Mouse (Mus musculus): ENCODE data around the gene Rps27rt. TPM values are rescaled to one million over a fixed set of nuclear protein-coding genes. Genes with fewer than 3 reads are reported as not detected.
"Not testable (repeated sequence)": the region's sequence is repeated elsewhere in the genome, so short reads cannot be mapped to it uniquely, and the experiment has no call there.

The Rps27rt gene
- polyA plus RNA-seq (2015; fragmentation: Nextera tagmentation; extraction: Ambion mirVana), result 169 and 228 TPM in 2 replicates

DNA sequence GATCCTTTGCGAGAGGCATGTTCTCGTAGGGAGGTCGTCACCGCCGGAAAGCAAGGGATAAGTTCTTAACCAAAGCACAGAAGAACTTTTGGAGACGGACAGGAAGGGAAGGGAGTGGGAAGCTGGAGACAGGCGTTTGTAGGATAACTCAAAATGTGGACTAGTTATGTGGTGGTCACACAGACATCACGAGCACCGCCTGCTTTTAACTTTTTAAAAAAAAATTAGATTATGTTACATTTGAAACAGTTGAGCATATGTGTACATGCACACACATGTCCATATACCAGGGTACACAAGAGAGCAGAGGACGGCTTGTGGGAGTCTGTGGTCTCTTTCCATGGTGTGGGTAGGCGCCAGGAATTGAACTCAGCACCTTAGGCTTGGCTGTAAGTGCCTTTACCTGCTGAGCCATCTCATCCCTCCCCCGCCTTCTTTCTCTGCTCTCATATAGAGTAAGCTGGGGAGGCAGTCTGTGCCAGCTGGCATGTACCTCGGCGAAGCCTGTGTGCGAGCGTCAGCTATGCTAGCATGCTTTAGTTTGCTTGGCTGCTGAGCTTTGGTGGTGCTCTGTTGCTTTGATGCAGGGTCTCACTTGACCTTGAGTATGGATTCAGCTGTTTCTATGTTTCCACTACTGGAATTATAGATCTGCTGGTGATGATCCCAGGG is at the start of gene Rps27rt:
Rps27rt (minus strand) TSS at position 51 of the 672 bp plus-strand sequence.
- H3K4me3 ChIP-seq (replicated peaks; ENCODE audit: low read length), result no peak within 1 kb of the TSS
- ATAC-seq, result no peak
- H3K27me3 ChIP-seq (replicated peaks; ENCODE audit: control insufficient read depth, insufficient read depth, low read length), result no peaks in the 10 kb centered on the region
- no peaks in the 10 kb centered on the region for H3K9me3 ChIP-seq (ENCODE audit: control insufficient read depth, low read length)
- peaks cover 15% of the 10 kb centered on the region for H3K4me1 ChIP-seq (replicated peaks; ENCODE audit: control insufficient read depth, insufficient read depth, low read length)
- no peaks in the 10 kb centered on the region for H3K36me3 ChIP-seq (ENCODE audit: control insufficient read depth, insufficient read depth)
- WGBS, result 81% methylated on average over 16 of the region's 16 CpGs
- H3K9ac ChIP-seq (replicated peaks; ENCODE audit: low read depth, low read length), result no peak within 1 kb of the TSS
- no peak within 1 kb of the TSS for H3K4me2 ChIP-seq (ENCODE audit: low read length)
- no peak within 1 kb of the TSS for H3K27ac ChIP-seq (ENCODE audit: low read length)

DNA sequence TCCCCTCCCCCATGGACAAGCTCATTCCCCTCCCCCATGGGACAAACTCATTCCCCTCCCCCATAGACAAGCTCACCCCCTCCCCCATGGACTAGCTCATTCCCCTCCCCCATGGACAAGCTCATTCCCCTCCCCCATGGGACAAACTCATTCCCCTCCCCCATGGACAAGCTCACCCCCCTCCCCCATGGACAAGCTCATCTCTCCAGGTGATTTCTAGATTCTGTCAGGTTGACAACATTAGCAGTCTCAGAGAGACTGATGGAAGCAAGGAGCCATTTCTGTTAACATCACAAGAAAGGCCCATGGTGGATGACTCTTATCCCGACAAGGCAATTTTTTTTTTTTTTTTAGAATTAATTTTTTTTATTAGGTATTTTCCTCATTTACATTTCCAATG is 48.5 kb upstream of the Rps27rt start:
- 97% methylated on average over 1 of the region's 1 CpGs for WGBS

GRCm38 (mm10) chr9:115030581-115030980 is 48.0 kb upstream of the Rps27rt start:
- H3K4me3 ChIP-seq (replicated peaks; ENCODE audit: low read length), result no peak overlapping the region
- no peak overlapping the region for H3K4me2 ChIP-seq (ENCODE audit: low read length)
- no peak overlapping the region for H3K9ac ChIP-seq (replicated peaks; ENCODE audit: low read depth, low read length)
- H3K27ac ChIP-seq (ENCODE audit: low read length), result no peak overlapping the region
- no peak for ATAC-seq
- WGBS, result 20% methylated on average over 4 of the region's 4 CpGs
- no peaks in the 10 kb centered on the region; the same call in 1 of the 2 replicates for H3K27me3 ChIP-seq (replicated peaks; ENCODE audit: control insufficient read depth, insufficient read depth, low read length)
- H3K4me1 ChIP-seq (replicated peaks; ENCODE audit: control insufficient read depth, insufficient read depth, low read length), result peaks cover 6% of the 10 kb centered on the region; the same call in 1 of the 2 replicates
- H3K9me3 ChIP-seq (ENCODE audit: control insufficient read depth, low read length), result no peaks in the 10 kb centered on the region
- no peaks in the 10 kb centered on the region for H3K36me3 ChIP-seq (ENCODE audit: control insufficient read depth, insufficient read depth)

More for the DNA sequence above, 48.5 kb upstream of the Rps27rt start:
- not testable (repeated sequence) for H3K27ac ChIP-seq (ENCODE audit: low read length); H3K27me3 ChIP-seq (replicated peaks; ENCODE audit: control insufficient read depth, insufficient read depth, low read length); H3K4me1 ChIP-seq (replicated peaks; ENCODE audit: control insufficient read depth, insufficient read depth, low read length); ATAC-seq; H3K9me3 ChIP-seq (ENCODE audit: control insufficient read depth, low read length); H3K36me3 ChIP-seq (ENCODE audit: control insufficient read depth, insufficient read depth); H3K9ac ChIP-seq (replicated peaks; ENCODE audit: low read depth, low read length); H3K4me2 ChIP-seq (ENCODE audit: low read length); H3K4me3 ChIP-seq (replicated peaks; ENCODE audit: low read length)

DNA sequence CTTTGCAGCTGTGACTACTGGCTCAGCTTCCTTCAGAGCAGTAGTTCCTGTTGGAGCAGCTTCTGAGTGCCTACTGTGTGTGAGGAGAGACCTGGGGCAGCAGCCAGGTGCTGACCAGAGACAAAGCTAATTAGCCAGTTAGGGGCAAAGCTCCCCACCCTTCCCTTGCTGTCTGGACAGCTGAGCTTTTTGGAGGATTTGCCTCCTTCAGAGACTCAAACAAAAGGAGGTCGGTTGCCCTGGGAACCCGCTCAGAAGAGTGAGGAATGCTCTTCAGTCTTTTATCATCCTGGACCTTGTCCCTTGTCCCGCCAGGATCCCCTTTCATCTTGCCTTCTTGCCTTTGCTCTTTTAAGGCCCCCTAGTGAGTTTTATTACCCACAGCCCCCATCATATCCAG is 46.8 kb upstream of the Rps27rt start:
- no peaks in the 10 kb centered on the region for H3K27me3 ChIP-seq (replicated peaks; ENCODE audit: control insufficient read depth, insufficient read depth, low read length)
- 0 out of 2 replicates have a peak, but pooled peaks have one; percentile 40 for ATAC-seq
- H3K9ac ChIP-seq (replicated peaks; ENCODE audit: low read depth, low read length), result no peak overlapping the region
- H3K4me2 ChIP-seq (ENCODE audit: low read length), result no peak overlapping the region
- no peaks in the 10 kb centered on the region for H3K36me3 ChIP-seq (ENCODE audit: control insufficient read depth, insufficient read depth)
- no peak overlapping the region for H3K27ac ChIP-seq (ENCODE audit: low read length)
- H3K4me1 ChIP-seq (replicated peaks; ENCODE audit: control insufficient read depth, insufficient read depth, low read length), result peaks cover 6% of the 10 kb centered on the region; the same call in 1 of the 2 replicates
- no peak overlapping the region for H3K4me3 ChIP-seq (replicated peaks; ENCODE audit: low read length)
- WGBS, result 8% methylated on average over 3 of the region's 3 CpGs
- H3K9me3 ChIP-seq (ENCODE audit: control insufficient read depth, low read length), result no peaks in the 10 kb centered on the region

DNA sequence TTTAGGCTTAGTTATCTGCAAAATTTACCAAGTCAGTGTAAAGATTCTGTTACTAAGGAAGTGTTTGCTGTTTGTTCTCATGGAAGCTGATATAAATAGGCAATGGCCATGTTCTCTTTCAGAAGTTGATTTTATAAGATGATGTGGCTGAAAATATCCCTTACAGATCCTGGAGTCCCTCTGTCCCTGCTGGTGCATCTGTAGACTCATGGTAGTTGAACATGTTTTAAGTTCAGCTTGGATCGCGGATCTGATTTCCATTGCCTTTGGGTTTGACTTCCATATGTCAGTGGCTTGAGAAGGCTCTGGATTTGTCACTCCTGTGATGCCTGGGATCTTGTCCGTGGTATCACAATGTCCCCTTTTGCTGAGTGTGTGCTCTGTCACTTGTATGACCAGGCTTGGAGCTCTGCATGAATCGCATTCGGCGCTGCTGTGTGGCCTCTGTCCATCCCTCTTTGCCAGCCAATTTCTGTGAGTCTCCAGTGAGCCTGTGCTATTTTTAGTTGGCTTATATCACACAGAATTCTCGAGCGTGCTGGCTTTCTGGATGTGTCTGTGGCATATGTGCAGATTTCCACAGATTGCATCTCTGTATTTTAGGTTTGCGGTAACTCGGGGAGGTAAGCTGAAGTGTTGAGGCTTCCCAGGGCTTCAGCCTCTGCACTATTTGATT is 41.3 kb upstream of the Rps27rt start:
- no peaks in the 10 kb centered on the region for H3K36me3 ChIP-seq (ENCODE audit: control insufficient read depth, insufficient read depth)
- 74% methylated on average over 10 of the region's 10 CpGs for WGBS
- no peak overlapping the region for H3K4me2 ChIP-seq (ENCODE audit: low read length)
- H3K4me1 ChIP-seq (replicated peaks; ENCODE audit: control insufficient read depth, insufficient read depth, low read length), result no peaks in the 10 kb centered on the region
- H3K9me3 ChIP-seq (ENCODE audit: control insufficient read depth, low read length), result no peaks in the 10 kb centered on the region
- H3K27me3 ChIP-seq (replicated peaks; ENCODE audit: control insufficient read depth, insufficient read depth, low read length), result no peaks in the 10 kb centered on the region
- H3K4me3 ChIP-seq (replicated peaks; ENCODE audit: low read length), result no peak overlapping the region
- H3K27ac ChIP-seq (ENCODE audit: low read length), result peak overlapping the region; percentile 78
- ATAC-seq, result peak; percentile 40; the same call in 1 of the 2 replicates
- H3K9ac ChIP-seq (replicated peaks; ENCODE audit: low read depth, low read length), result no peak overlapping the region

DNA sequence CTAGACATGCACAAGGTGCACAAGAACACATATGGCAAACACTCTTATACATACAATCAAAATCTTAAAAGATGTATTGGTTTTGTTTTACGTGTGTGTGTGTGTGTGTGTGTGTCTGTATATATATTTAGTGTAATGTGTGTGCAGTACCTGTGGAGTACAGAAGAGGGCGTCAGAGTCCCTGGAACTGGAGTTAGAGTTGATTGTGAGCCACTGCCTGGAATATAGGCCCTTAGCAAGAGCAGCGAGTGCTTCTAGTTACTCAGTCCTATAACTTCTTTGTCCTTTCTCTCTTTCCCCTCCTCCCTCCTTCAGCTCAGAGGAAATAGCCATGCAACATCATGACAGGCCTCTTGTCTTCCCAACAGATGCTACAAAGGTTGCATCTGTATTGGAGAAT is 40.6 kb upstream of the Rps27rt start:
- Histone ChIP-seq H3K36me3 (ENCODE audit: control insufficient read depth, insufficient read depth) (no peaks in the 10 kb centered on the region), H3K9me3 (ENCODE audit: control insufficient read depth, low read length) (no peaks in the 10 kb centered on the region), H3K4me3 (replicated peaks; ENCODE audit: low read length) (no peak overlapping the region), H3K4me2 (ENCODE audit: low read length) (no peak overlapping the region), H3K4me1 (replicated peaks; ENCODE audit: control insufficient read depth, insufficient read depth, low read length) (no peaks in the 10 kb centered on the region), H3K27me3 (replicated peaks; ENCODE audit: control insufficient read depth, insufficient read depth, low read length) (no peaks in the 10 kb centered on the region), H3K9ac (replicated peaks; ENCODE audit: low read depth, low read length) (no peak overlapping the region), H3K27ac (ENCODE audit: low read length) (peak overlapping the region; percentile 78)
- 79% methylated on average over 3 of the region's 3 CpGs for WGBS
- ATAC-seq, result no peak

GRCm38 (mm10) chr9:115021419-115021818 is 38.9 kb upstream of the Rps27rt start:
- Histone ChIP-seq H3K9me3 (ENCODE audit: control insufficient read depth, low read length) (no peaks in the 10 kb centered on the region), H3K36me3 (ENCODE audit: control insufficient read depth, insufficient read depth) (no peaks in the 10 kb centered on the region), H3K4me2 (ENCODE audit: low read length) (no peak overlapping the region), H3K27me3 (replicated peaks; ENCODE audit: control insufficient read depth, insufficient read depth, low read length) (no peaks in the 10 kb centered on the region), H3K4me1 (replicated peaks; ENCODE audit: control insufficient read depth, insufficient read depth, low read length) (no peaks in the 10 kb centered on the region), H3K9ac (replicated peaks; ENCODE audit: low read depth, low read length) (no peak overlapping the region), H3K27ac (ENCODE audit: low read length) (no peak overlapping the region), H3K4me3 (replicated peaks; ENCODE audit: low read length) (no peak overlapping the region)
- WGBS, result 86% methylated on average over 2 of the region's 2 CpGs
- no peak for ATAC-seq

DNA sequence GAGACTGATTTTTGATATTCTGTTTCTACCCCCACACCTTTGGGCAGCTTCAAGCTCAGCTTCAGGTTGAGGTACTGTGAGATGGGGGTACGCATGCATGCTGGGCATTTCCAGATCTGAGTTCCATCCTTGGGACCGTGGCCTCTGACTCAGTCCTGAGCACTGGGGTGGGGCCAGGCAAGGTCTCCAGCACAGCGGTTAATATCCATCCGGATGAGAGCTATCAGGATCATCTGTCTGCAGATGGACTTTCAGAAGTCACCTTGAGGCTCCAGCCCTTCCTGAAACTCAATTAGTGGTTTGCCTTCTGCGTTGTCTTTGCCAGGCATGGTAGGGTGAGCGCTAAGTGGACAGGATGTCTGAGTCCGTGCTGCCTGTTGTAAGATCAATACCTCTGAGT is 37.6 kb upstream of the Rps27rt start:
- no peaks in the 10 kb centered on the region for H3K36me3 ChIP-seq (ENCODE audit: control insufficient read depth, insufficient read depth)
- H3K4me2 ChIP-seq (ENCODE audit: low read length), result no peak overlapping the region
- H3K4me1 ChIP-seq (replicated peaks; ENCODE audit: control insufficient read depth, insufficient read depth, low read length), result no peaks in the 10 kb centered on the region
- H3K27me3 ChIP-seq (replicated peaks; ENCODE audit: control insufficient read depth, insufficient read depth, low read length), result no peaks in the 10 kb centered on the region
- peaks cover 3% of the 10 kb centered on the region; the same call in 1 of the 2 replicates for H3K9me3 ChIP-seq (ENCODE audit: control insufficient read depth, low read length)
- no peak overlapping the region for H3K9ac ChIP-seq (replicated peaks; ENCODE audit: low read depth, low read length)
- WGBS, result 94% methylated on average over 7 of the region's 7 CpGs
- no peak overlapping the region for H3K4me3 ChIP-seq (replicated peaks; ENCODE audit: low read length)
- ATAC-seq, result no peak
- no peak overlapping the region for H3K27ac ChIP-seq (ENCODE audit: low read length)

GRCm38 (mm10) chr9:115012367-115012766 is 29.8 kb upstream of the Rps27rt start:
- H3K36me3 ChIP-seq (ENCODE audit: control insufficient read depth, insufficient read depth), result no peaks in the 10 kb centered on the region
- no peak overlapping the region for H3K4me3 ChIP-seq (replicated peaks; ENCODE audit: low read length)
- ATAC-seq, result no peak
- H3K27me3 ChIP-seq (replicated peaks; ENCODE audit: control insufficient read depth, insufficient read depth, low read length), result no peaks in the 10 kb centered on the region
- H3K4me2 ChIP-seq (ENCODE audit: low read length), result no peak overlapping the region
- H3K27ac ChIP-seq (ENCODE audit: low read length), result no peak overlapping the region
- no peak overlapping the region for H3K9ac ChIP-seq (replicated peaks; ENCODE audit: low read depth, low read length)
- peaks cover 12% of the 10 kb centered on the region; the same call in 1 of the 2 replicates for H3K9me3 ChIP-seq (ENCODE audit: control insufficient read depth, low read length)
- WGBS, result 65% methylated on average over 12 of the region's 12 CpGs
- no peaks in the 10 kb centered on the region for H3K4me1 ChIP-seq (replicated peaks; ENCODE audit: control insufficient read depth, insufficient read depth, low read length)

Data from forebrain, embryonic 16.5 days (tissue).